Mouse (Mus musculus): ENCODE data around the gene Dhrs9. TPM values are rescaled to one million over a fixed set of nuclear protein-coding genes. Genes with fewer than 3 reads are reported as not detected.

Gene Dhrs9
- polyA plus RNA-seq, 1 experiment from 2014 or later, result 2.0 TPM

- Histone ChIP-seq H3K27me3 (ENCODE audit: control insufficient read depth, insufficient read depth, low read length) (no peaks in the 10 kb centered on the region), H3K27ac (ENCODE audit: low read length) (no peak overlapping the region), H3K9ac (ENCODE audit: low read length) (no peak overlapping the region), H3K4me1 (ENCODE audit: control insufficient read depth, insufficient read depth, low read length) (no peaks in the 10 kb centered on the region), H3K36me3 (ENCODE audit: control insufficient read depth, insufficient read depth, low read length) (no peaks in the 10 kb centered on the region), H3K4me3 (replicated peaks; ENCODE audit: low read length) (no peak overlapping the region), H3K9me3 (replicated peaks; ENCODE audit: control insufficient read depth, low read length) (no peaks in the 10 kb centered on the region), H3K4me2 (ENCODE audit: low read depth, low read length) (no peak overlapping the region)
- no peak for ATAC-seq (ENCODE audit: insufficient read depth, low FRiP score)
- 83% methylated on average over 7 of the region's 7 CpGs for WGBS
Observed at GRCm38 (mm10) chr2:69402309-69402708, 22.1 kb downstream of the Dhrs9 start.

DNA sequence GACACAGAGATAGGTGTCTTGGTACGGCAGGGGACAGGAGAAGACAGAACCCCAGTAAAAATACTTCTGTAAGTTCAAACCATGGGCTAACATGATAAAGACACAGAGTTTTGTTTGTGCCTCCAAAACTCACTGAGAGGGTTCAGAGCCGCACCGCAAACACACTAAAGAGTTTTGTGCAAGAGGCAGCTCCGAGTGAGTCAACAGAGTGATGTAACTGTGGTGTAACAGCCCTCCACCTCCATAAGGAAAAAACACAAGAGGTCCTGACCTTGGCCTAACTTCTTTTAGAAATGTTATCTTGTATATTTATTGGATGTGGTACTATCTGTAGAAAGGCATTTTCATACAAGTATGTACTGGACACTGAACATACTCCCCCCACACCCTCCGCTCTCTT is 25.4 kb downstream of the Dhrs9 start:
- Histone ChIP-seq H3K27ac (ENCODE audit: low read length) (no peak overlapping the region), H3K9me3 (replicated peaks; ENCODE audit: control insufficient read depth, low read length) (no peaks in the 10 kb centered on the region), H3K4me1 (ENCODE audit: control insufficient read depth, insufficient read depth, low read length) (no peaks in the 10 kb centered on the region), H3K4me3 (replicated peaks; ENCODE audit: low read length) (no peak overlapping the region), H3K9ac (ENCODE audit: low read length) (no peak overlapping the region), H3K27me3 (ENCODE audit: control insufficient read depth, insufficient read depth, low read length) (no peaks in the 10 kb centered on the region), H3K36me3 (ENCODE audit: control insufficient read depth, insufficient read depth, low read length) (no peaks in the 10 kb centered on the region), H3K4me2 (ENCODE audit: low read depth, low read length) (no peak overlapping the region)
- WGBS, result 79% methylated on average over 5 of the region's 5 CpGs
- ATAC-seq (ENCODE audit: insufficient read depth, low FRiP score), result no peak

DNA sequence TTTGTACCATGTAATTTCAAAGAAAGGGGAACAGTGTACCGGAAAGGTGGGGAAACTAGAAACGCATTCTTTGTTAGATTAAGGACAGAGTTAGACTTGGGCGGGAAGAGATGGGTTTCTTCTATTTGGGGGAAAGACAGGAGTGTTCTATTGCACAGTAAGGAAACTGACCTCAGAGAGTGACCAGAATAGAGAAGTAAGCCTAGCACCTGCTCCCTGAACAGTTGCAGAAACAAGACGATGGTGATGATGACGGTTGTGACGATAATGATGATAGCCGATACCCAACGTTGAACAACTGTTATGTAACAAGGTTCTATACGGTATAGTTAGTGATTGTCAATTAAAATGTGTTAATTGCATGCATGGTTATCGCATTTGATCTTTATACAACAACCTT is 34.3 kb downstream of the Dhrs9 start:
- H3K4me3 ChIP-seq (replicated peaks; ENCODE audit: low read length), result no peak overlapping the region
- H3K9ac ChIP-seq (ENCODE audit: low read length), result no peak overlapping the region
- H3K4me1 ChIP-seq (ENCODE audit: control insufficient read depth, insufficient read depth, low read length), result no peaks in the 10 kb centered on the region
- ATAC-seq (ENCODE audit: insufficient read depth, low FRiP score), result no peak
- no peaks in the 10 kb centered on the region for H3K27me3 ChIP-seq (ENCODE audit: control insufficient read depth, insufficient read depth, low read length)
- H3K4me2 ChIP-seq (ENCODE audit: low read depth, low read length), result no peak overlapping the region
- WGBS, result 91% methylated on average over 10 of the region's 10 CpGs
- no peaks in the 10 kb centered on the region for H3K36me3 ChIP-seq (ENCODE audit: control insufficient read depth, insufficient read depth, low read length)
- no peaks in the 10 kb centered on the region for H3K9me3 ChIP-seq (replicated peaks; ENCODE audit: control insufficient read depth, low read length)
- no peak overlapping the region for H3K27ac ChIP-seq (ENCODE audit: low read length)

DNA sequence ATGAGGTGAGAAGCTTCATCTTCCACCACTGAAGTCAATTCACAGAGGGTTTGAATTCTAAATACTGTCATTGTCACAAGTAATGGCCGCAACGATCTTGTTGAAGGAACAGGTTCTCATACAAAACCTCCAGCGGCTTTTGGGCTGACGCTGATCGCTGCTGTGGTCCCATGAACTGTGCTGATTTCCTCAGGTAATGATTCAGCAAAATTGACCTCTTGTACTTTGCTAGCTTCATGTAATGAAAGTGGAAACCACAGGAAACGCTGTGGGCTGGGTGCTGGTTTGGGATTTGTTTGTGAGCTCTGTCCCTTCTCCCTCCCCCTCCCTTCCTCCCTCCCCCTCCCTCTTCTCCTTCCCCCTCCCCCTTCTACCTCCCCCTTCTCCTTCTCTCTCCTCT is 34.8 kb downstream of the Dhrs9 start:
- H3K27ac ChIP-seq (ENCODE audit: low read length), result no peak overlapping the region
- H3K9ac ChIP-seq (ENCODE audit: low read length), result no peak overlapping the region
- H3K27me3 ChIP-seq (ENCODE audit: control insufficient read depth, insufficient read depth, low read length), result no peaks in the 10 kb centered on the region
- no peaks in the 10 kb centered on the region for H3K9me3 ChIP-seq (replicated peaks; ENCODE audit: control insufficient read depth, low read length)
- no peaks in the 10 kb centered on the region for H3K36me3 ChIP-seq (ENCODE audit: control insufficient read depth, insufficient read depth, low read length)
- no peak overlapping the region for H3K4me3 ChIP-seq (replicated peaks; ENCODE audit: low read length)
- no peak overlapping the region for H3K4me2 ChIP-seq (ENCODE audit: low read depth, low read length)
- WGBS, result 75% methylated on average over 6 of the region's 6 CpGs
- H3K4me1 ChIP-seq (ENCODE audit: control insufficient read depth, insufficient read depth, low read length), result no peaks in the 10 kb centered on the region
- ATAC-seq (ENCODE audit: insufficient read depth, low FRiP score), result no peak

DNA sequence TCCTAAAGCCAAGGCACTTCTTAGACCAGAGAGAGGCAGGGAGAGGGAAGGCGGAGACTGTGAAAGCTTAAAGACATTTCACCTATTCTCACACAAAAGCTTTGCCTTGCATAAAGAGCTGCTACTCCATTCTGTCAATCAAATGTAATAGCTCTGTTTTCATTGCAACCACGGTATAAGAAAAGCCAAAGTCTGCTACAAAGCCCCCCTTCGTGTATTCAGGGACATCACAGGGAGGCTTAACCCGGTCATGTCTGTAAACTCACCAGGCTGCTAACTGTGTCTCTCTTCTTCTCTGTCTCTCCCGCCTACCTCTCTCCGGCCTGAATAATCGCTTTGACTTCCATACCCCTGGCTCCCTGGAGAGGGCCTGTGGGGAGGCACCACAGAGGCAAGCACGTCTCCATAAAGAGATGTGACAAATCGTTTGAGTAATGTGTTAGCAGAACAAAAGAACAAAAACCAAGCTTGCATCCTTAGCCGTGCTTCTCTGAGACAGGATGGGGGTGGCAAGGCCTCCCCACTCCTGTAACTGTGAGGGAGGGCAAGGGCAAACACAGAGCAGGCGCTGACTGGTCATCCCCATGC is 38.1 kb downstream of the Dhrs9 start:
- H3K4me1 ChIP-seq (ENCODE audit: control insufficient read depth, insufficient read depth, low read length), result no peaks in the 10 kb centered on the region
- H3K36me3 ChIP-seq (ENCODE audit: control insufficient read depth, insufficient read depth, low read length), result no peaks in the 10 kb centered on the region
- no peak overlapping the region for H3K9ac ChIP-seq (ENCODE audit: low read length)
- no peaks in the 10 kb centered on the region for H3K9me3 ChIP-seq (replicated peaks; ENCODE audit: control insufficient read depth, low read length)
- no peaks in the 10 kb centered on the region for H3K27me3 ChIP-seq (ENCODE audit: control insufficient read depth, insufficient read depth, low read length)
- WGBS, result 23% methylated on average over 11 of the region's 11 CpGs
- peak; percentile 25; the same call in 1 of the 2 replicates for ATAC-seq (ENCODE audit: insufficient read depth, low FRiP score)
- H3K27ac ChIP-seq (ENCODE audit: low read length), result no peak overlapping the region
- no peak overlapping the region for H3K4me3 ChIP-seq (replicated peaks; ENCODE audit: low read length)
- no peak overlapping the region for H3K4me2 ChIP-seq (ENCODE audit: low read depth, low read length)

GRCm38 (mm10) chr2:69424829-69425228 is 44.6 kb downstream of the Dhrs9 start:
- Histone ChIP-seq H3K9me3 (replicated peaks; ENCODE audit: control insufficient read depth, low read length) (no peaks in the 10 kb centered on the region), H3K9ac (ENCODE audit: low read length) (no peak overlapping the region), H3K4me2 (ENCODE audit: low read depth, low read length) (no peak overlapping the region), H3K36me3 (ENCODE audit: control insufficient read depth, insufficient read depth, low read length) (no peaks in the 10 kb centered on the region), H3K4me3 (replicated peaks; ENCODE audit: low read length) (no peak overlapping the region), H3K27ac (ENCODE audit: low read length) (no peak overlapping the region), H3K4me1 (ENCODE audit: control insufficient read depth, insufficient read depth, low read length) (no peaks in the 10 kb centered on the region), H3K27me3 (ENCODE audit: control insufficient read depth, insufficient read depth, low read length) (no peaks in the 10 kb centered on the region)
- no peak for ATAC-seq (ENCODE audit: insufficient read depth, low FRiP score)
- 52% methylated on average over 5 of the region's 5 CpGs for WGBS

GRCm38 (mm10) chr2:69426081-69426480 is 45.8 kb downstream of the Dhrs9 start:
- Histone ChIP-seq H3K9me3 (replicated peaks; ENCODE audit: control insufficient read depth, low read length) (no peaks in the 10 kb centered on the region), H3K9ac (ENCODE audit: low read length) (no peak overlapping the region), H3K4me2 (ENCODE audit: low read depth, low read length) (no peak overlapping the region), H3K27me3 (ENCODE audit: control insufficient read depth, insufficient read depth, low read length) (no peaks in the 10 kb centered on the region), H3K36me3 (ENCODE audit: control insufficient read depth, insufficient read depth, low read length) (no peaks in the 10 kb centered on the region), H3K4me1 (ENCODE audit: control insufficient read depth, insufficient read depth, low read length) (no peaks in the 10 kb centered on the region), H3K4me3 (replicated peaks; ENCODE audit: low read length) (no peak overlapping the region), H3K27ac (ENCODE audit: low read length) (no peak overlapping the region)
- WGBS, result 85% methylated on average over 1 of the region's 1 CpGs
- no peak for ATAC-seq (ENCODE audit: insufficient read depth, low FRiP score)

DNA sequence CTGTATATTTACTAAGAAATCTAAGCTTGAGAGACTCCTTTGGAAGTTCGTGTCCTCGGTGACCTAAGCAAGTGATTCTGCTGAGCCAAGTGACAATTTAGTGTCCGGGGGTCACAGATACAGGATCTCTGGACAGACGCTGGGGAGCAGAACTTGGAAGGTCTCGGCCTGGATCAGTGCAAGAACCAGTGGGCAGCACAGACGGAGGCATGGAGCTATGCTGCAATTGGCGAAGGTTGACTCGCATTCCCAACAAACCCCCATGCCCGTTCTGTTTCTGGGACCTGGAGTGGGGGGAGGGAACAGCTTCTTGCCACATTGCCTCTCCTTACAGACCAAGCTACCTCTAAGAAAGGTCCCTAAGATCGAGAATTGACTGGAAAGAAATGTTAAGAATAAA is 46.9 kb downstream of the Dhrs9 start:
- Histone ChIP-seq H3K36me3 (ENCODE audit: control insufficient read depth, insufficient read depth, low read length) (no peaks in the 10 kb centered on the region), H3K4me2 (ENCODE audit: low read depth, low read length) (no peak overlapping the region), H3K9ac (ENCODE audit: low read length) (no peak overlapping the region), H3K27ac (ENCODE audit: low read length) (no peak overlapping the region), H3K9me3 (replicated peaks; ENCODE audit: control insufficient read depth, low read length) (no peaks in the 10 kb centered on the region), H3K4me1 (ENCODE audit: control insufficient read depth, insufficient read depth, low read length) (no peaks in the 10 kb centered on the region), H3K27me3 (ENCODE audit: control insufficient read depth, insufficient read depth, low read length) (no peaks in the 10 kb centered on the region), H3K4me3 (replicated peaks; ENCODE audit: low read length) (no peak overlapping the region)
- WGBS, result 82% methylated on average over 10 of the region's 10 CpGs
- ATAC-seq (ENCODE audit: insufficient read depth, low FRiP score), result no peak

GRCm38 (mm10) chr2:69428116-69428515 is 47.9 kb downstream of the Dhrs9 start:
- Histone ChIP-seq H3K9ac (ENCODE audit: low read length) (no peak overlapping the region), H3K27ac (ENCODE audit: low read length) (no peak overlapping the region), H3K27me3 (ENCODE audit: control insufficient read depth, insufficient read depth, low read length) (no peaks in the 10 kb centered on the region), H3K4me3 (replicated peaks; ENCODE audit: low read length) (no peak overlapping the region), H3K36me3 (ENCODE audit: control insufficient read depth, insufficient read depth, low read length) (no peaks in the 10 kb centered on the region), H3K4me1 (ENCODE audit: control insufficient read depth, insufficient read depth, low read length) (no peaks in the 10 kb centered on the region), H3K9me3 (replicated peaks; ENCODE audit: control insufficient read depth, low read length) (no peaks in the 10 kb centered on the region), H3K4me2 (ENCODE audit: low read depth, low read length) (no peak overlapping the region)
- ATAC-seq (ENCODE audit: insufficient read depth, low FRiP score), result 0 out of 2 replicates have a peak, but pooled peaks have one; percentile 44
- WGBS, result 26% methylated on average over 3 of the region's 3 CpGs

DNA sequence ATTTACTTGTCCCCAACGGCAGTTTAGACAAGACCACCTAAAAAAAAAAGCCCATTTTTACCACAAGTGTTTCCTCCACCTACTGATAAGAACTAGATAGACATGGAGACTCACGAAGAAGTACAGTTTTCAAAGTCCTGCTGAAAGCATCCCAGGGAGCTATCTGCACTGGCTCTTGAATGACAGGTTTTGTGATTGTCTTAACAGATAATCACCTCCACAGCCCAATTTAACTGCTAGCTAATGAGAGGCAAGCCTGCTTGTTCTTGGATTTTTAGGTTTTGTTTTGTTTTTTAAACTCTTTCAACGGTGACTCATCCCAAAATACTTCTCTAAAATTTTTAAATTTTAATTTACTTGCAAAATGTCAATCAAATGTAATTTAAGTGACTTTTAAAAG is 61.4 kb downstream of the Dhrs9 start:
- WGBS, result 43% methylated on average over 3 of the region's 3 CpGs
- Histone ChIP-seq H3K27me3 (ENCODE audit: control insufficient read depth, insufficient read depth, low read length) (no peaks in the 10 kb centered on the region), H3K4me3 (replicated peaks; ENCODE audit: low read length) (no peak overlapping the region), H3K27ac (ENCODE audit: low read length) (no peak overlapping the region), H3K9ac (ENCODE audit: low read length) (no peak overlapping the region), H3K36me3 (ENCODE audit: control insufficient read depth, insufficient read depth, low read length) (no peaks in the 10 kb centered on the region), H3K4me1 (ENCODE audit: control insufficient read depth, insufficient read depth, low read length) (no peaks in the 10 kb centered on the region), H3K4me2 (ENCODE audit: low read depth, low read length) (no peak overlapping the region), H3K9me3 (replicated peaks; ENCODE audit: control insufficient read depth, low read length) (no peaks in the 10 kb centered on the region)
- no peak for ATAC-seq (ENCODE audit: insufficient read depth, low FRiP score)
